Mouse (Mus musculus): ENCODE data around the gene Ddx39. TPM values are rescaled to one million over a fixed set of nuclear protein-coding genes. Genes with fewer than 3 reads are reported as not detected.
A peak's percentile ranks its signal among the peaks of the same experiment; 100 is the strongest.

Ddx39 gene
- polyA plus RNA-seq, 1 experiment from 2014 or later = 185 TPM

DNA sequence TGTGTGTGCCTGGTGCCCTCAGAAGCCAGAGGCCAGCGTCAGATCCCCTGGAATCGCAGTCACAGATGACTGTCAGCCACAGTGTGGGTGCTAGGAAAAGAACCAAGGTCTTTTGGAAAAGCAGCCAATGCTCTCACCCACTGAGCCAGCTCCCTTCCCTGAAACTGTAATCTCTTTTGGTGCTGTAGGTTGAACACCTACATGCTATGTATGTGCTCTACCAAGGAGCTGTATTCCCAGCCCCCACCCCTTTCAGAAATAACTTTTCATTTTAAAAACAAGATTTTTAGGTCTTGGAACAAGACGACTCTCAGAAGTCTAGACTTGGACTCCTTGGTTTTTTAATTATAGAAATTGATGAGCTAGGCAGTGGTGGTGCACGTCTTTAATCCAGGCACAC lies 11.6 kb upstream of the Ddx39 start:
- H3K4me3 ChIP-seq (replicated peaks) = no peak overlapping the region
- no peak overlapping the region for H3K4me2 ChIP-seq
- 0 out of 2 replicates have a peak, but pooled peaks cover 4% of the 10 kb centered on the region for H3K27me3 ChIP-seq
- H3K36me3 ChIP-seq (replicated peaks) = no peaks in the 10 kb centered on the region
- no peaks in the 10 kb centered on the region for H3K9me3 ChIP-seq
- H3K9ac ChIP-seq = no peak overlapping the region
- no peak for ATAC-seq (ENCODE audit: low FRiP score)
- 84% methylated on average over 4 of the region's 4 CpGs for WGBS
- H3K27ac ChIP-seq = no peak overlapping the region
- H3K4me1 ChIP-seq = peaks cover 7% of the 10 kb centered on the region

DNA sequence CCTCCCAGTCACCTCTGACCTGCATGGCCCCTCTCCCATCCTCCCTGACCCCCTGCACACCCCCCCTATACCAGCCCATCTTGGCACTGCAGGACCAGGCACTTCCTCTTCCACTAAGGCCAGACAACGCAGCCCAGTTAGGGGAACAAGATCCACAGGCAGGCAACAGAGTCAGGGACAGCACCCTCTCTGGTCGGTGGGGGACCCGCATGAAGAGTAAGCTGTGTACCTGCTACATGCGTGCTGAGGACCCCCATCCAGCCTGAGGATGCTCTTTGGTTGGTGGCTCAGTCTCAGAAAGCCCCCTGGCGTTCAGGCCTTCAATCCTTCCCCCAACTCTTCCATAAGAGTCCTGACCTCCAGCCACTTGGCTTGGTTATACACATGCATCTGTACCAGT lies 8.6 kb upstream of the Ddx39 start:
- WGBS = 64% methylated on average over 5 of the region's 5 CpGs
- Histone ChIP-seq H3K4me2 (no peak overlapping the region), H3K27ac (no peak overlapping the region), H3K9ac (no peak overlapping the region), H3K36me3 (replicated peaks) (no peaks in the 10 kb centered on the region), H3K4me3 (replicated peaks) (no peak overlapping the region), H3K9me3 (no peaks in the 10 kb centered on the region), H3K4me1 (no peaks in the 10 kb centered on the region), H3K27me3 (0 out of 2 replicates have a peak, but pooled peaks cover 4% of the 10 kb centered on the region)
- no peak for ATAC-seq (ENCODE audit: low FRiP score)

DNA sequence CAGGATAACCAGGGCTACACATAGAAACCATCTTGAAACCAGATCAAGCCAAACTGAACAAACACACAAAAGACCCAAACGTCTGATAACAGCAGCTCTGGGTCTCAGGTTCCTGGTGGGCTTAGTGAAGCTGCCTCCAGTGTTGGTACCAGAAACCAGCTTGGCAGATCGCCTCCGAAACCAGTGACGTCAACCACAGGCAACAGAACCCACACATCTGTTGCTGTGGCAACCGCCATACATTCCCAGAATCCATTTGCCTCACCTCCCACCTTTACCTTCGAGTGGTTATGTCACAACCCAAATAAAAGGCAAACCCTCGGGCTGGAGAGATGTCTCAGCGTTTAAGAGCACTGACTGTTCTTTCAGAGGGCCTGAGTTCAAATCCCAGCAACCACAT lies 7.4 kb upstream of the Ddx39 start:
- H3K27me3 ChIP-seq = peaks cover 4% of the 10 kb centered on the region; the same call in 1 of the 2 replicates
- H3K9ac ChIP-seq = no peak overlapping the region
- H3K4me1 ChIP-seq = no peaks in the 10 kb centered on the region
- H3K36me3 ChIP-seq (replicated peaks) = no peaks in the 10 kb centered on the region
- no peak for ATAC-seq (ENCODE audit: low FRiP score)
- no peak overlapping the region for H3K4me2 ChIP-seq
- H3K4me3 ChIP-seq (replicated peaks) = no peak overlapping the region
- H3K27ac ChIP-seq = no peak overlapping the region
- H3K9me3 ChIP-seq = no peaks in the 10 kb centered on the region
- 76% methylated on average over 8 of the region's 8 CpGs for WGBS

DNA sequence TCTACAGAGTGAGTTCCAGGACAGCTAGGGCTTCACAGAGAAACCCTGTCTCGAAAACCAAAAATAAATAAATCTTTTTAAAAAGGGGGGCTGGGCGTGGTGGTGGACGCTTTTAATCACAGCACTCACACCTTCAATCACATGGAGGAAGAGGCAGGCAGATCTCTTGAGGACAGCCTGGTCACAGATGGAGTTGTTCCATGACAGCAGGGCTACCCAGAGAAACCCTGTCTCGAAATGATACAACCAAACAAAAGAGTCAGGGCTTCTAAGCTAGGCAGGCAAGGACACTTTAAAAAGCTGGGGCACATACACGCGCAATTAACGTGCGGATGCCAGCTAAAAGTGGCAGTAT lies 324 bp upstream of the Ddx39 start:
- ATAC-seq (ENCODE audit: low FRiP score) = no peak
- Histone ChIP-seq H3K36me3 (replicated peaks) (peaks cover 6% of the 10 kb centered on the region), H3K9me3 (no peaks in the 10 kb centered on the region), H3K27ac (no peak overlapping the region), H3K9ac (no peak overlapping the region), H3K4me3 (replicated peaks) (peak overlapping the region; percentile 86), H3K27me3 (no peaks in the 10 kb centered on the region; the same call in 1 of the 2 replicates), H3K4me1 (peaks cover 24% of the 10 kb centered on the region), H3K4me2 (peak overlapping the region; percentile 74)
- 19% methylated on average over 8 of the region's 8 CpGs for WGBS

DNA sequence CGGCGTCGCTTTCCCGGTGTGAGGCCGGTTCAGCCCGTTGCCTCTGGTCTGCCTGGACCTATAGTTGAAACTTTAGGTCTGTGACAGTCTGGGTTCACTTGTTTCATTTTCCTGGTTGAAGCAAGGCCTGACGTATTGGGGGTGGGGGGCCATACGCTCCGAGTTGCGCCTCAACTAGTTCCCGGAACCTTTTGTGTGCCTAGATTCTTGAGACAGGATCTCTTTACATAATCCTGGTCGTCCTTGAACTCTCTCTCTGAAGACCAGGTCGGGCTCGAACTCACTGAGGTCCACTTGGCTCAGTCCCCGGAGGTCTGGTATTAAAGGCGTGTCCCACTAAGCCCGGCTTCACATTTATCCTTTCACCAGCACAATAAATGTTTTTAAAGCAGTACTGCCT lies 794 bp downstream of the Ddx39 start:
- Histone ChIP-seq H3K4me3 (replicated peaks) (peak overlapping the region; percentile 86), H3K4me2 (peak overlapping the region; percentile 74), H3K9me3 (no peaks in the 10 kb centered on the region), H3K36me3 (replicated peaks) (peaks cover 17% of the 10 kb centered on the region), H3K27ac (no peak overlapping the region), H3K9ac (peak overlapping the region; percentile 77), H3K27me3 (no peaks in the 10 kb centered on the region; the same call in 1 of the 2 replicates), H3K4me1 (peaks cover 24% of the 10 kb centered on the region)
- no peak; the same call in 1 of the 2 replicates for ATAC-seq (ENCODE audit: low FRiP score)
- 2% methylated on average over 17 of the region's 17 CpGs for whole genome bisulfite sequencing

DNA sequence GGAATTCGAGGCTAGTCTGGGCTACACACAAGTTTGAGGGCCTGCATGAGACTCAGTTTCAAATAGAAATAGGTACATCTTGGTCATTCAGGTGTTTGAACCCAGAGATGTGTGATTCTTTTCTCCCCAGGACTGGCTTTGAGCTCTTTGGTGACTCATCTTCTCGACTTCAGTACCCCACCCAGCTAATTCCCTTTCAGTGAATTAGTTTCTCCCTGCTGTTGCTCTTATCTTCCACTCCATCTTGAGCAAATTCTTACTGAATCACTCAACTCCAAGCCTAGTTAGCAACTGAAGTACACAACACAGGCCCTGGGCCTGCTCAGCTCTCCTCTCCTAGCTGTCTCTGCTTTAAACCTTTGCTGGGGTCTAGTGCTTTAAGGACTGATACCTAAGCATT lies 1.6 kb downstream of the Ddx39 start:
- H3K27ac ChIP-seq = no peak overlapping the region
- peak overlapping the region; percentile 86 for H3K4me3 ChIP-seq (replicated peaks)
- peak overlapping the region; percentile 74 for H3K4me2 ChIP-seq
- H3K9me3 ChIP-seq = no peaks in the 10 kb centered on the region
- peaks cover 24% of the 10 kb centered on the region for H3K4me1 ChIP-seq
- no peak for ATAC-seq (ENCODE audit: low FRiP score)
- 70% methylated on average over 2 of the region's 2 CpGs for WGBS
- peaks cover 25% of the 10 kb centered on the region for H3K36me3 ChIP-seq (replicated peaks)
- no peak overlapping the region for H3K9ac ChIP-seq
- no peaks in the 10 kb centered on the region; the same call in 1 of the 2 replicates for H3K27me3 ChIP-seq

DNA sequence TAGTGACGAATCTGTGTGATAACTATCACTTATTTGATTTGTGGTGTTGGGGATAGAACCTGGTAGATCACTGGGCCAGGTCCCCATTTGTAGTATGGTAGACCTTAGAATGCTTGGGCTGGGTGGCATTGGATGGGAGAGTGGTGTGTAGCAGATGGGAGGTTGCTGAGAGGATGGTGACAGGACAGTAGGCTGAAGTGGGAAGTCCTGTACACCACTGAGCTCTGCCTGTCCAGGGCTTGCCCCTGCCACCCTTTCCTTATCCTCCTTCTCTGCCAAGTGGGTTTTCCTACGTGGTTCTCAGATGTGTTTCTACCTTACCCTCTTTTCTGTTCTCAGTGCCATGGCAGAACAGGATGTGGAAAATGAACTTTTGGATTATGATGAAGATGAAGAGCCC lies 4.1 kb downstream of the Ddx39 start:
- Histone ChIP-seq H3K4me2 (no peak overlapping the region), H3K27me3 (no peaks in the 10 kb centered on the region), H3K4me1 (peaks cover 24% of the 10 kb centered on the region), H3K4me3 (replicated peaks) (no peak overlapping the region), H3K9me3 (no peaks in the 10 kb centered on the region), H3K27ac (no peak overlapping the region), H3K36me3 (replicated peaks) (peaks cover 50% of the 10 kb centered on the region), H3K9ac (no peak overlapping the region)
- WGBS = 81% methylated on average over 2 of the region's 2 CpGs
- no peak for ATAC-seq (ENCODE audit: low FRiP score)

DNA sequence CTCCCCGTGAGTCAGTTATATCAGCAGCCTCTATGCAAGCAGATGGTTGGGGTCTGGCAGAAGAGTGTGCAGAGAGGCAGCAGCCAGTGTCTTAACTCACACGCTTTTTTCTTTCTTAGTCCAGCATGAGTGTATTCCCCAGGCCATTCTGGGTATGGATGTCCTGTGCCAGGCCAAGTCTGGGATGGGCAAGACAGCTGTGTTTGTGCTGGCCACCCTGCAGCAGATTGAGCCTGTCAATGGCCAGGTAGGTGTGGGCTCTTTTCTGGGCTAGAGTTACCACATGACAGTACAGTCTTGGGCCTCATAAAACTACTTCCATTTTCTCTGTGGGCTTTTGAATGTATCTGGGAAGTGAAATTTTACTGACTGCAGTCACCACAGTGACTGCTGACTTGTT lies 4.7 kb downstream of the Ddx39 start:
- H3K27me3 ChIP-seq = no peaks in the 10 kb centered on the region
- peaks cover 56% of the 10 kb centered on the region for H3K36me3 ChIP-seq (replicated peaks)
- no peak overlapping the region for H3K27ac ChIP-seq
- H3K4me3 ChIP-seq (replicated peaks) = no peak overlapping the region
- peaks cover 24% of the 10 kb centered on the region for H3K4me1 ChIP-seq
- 93% methylated on average over 2 of the region's 2 CpGs for WGBS
- no peaks in the 10 kb centered on the region for H3K9me3 ChIP-seq
- ATAC-seq (ENCODE audit: low FRiP score) = no peak
- H3K9ac ChIP-seq = no peak overlapping the region
- no peak overlapping the region for H3K4me2 ChIP-seq

DNA sequence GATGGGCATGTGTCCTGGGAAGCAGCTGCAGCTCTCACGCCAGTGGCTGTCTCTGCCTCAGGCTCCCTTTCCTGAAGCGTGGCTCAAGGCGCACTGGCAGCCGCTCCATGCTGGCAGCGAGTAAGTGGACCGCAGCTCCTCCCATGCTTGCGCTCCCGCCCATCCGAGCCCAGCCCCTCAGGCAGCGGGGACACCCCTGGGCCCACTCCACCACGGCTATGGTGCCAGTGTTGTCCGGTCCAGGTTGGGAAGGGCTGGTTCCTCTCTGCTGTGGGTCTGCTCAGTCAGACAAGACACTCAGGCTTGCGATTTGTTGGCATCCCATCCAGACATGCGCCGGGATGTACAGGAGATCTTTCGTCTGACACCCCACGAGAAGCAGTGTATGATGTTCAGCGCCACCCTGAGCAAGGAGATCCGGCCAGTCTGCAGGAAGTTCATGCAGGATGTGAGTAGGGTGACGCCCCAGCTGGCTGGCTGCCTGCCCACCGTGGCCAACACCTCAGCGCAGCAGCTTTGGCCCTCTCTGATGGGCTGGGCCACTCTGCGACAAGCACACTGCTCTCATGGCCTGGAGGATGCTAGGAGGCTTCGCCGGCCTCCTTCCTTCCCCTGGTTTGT lies 6.5 kb downstream of the Ddx39 start:
- Histone ChIP-seq H3K4me1 (peaks cover 14% of the 10 kb centered on the region), H3K27me3 (no peaks in the 10 kb centered on the region), H3K4me2 (no peak overlapping the region), H3K9ac (no peak overlapping the region), H3K9me3 (no peaks in the 10 kb centered on the region), H3K36me3 (replicated peaks) (peaks cover 71% of the 10 kb centered on the region), H3K27ac (no peak overlapping the region), H3K4me3 (replicated peaks) (no peak overlapping the region)
- 93% methylated on average over 25 of the region's 25 CpGs for WGBS
- ATAC-seq (ENCODE audit: low FRiP score) = no peak

DNA sequence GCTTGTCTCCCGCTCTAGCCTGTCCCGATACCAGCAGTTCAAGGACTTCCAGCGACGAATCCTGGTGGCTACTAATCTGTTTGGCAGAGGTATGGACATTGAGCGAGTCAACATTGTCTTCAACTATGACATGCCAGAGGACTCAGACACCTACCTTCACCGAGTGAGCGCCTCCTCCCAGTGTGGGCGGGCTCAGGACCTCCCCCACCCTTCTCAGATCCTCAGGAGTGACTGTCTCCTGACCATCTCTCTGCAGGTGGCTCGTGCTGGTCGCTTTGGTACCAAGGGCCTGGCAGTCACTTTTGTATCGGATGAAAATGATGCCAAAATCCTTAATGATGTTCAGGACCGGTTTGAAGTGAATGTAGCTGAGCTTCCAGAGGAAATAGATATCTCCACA lies 7.7 kb downstream of the Ddx39 start:
- H3K36me3 ChIP-seq (replicated peaks) = peaks cover 71% of the 10 kb centered on the region
- ATAC-seq (ENCODE audit: low FRiP score) = no peak
- H3K4me3 ChIP-seq (replicated peaks) = no peak overlapping the region

DNA sequence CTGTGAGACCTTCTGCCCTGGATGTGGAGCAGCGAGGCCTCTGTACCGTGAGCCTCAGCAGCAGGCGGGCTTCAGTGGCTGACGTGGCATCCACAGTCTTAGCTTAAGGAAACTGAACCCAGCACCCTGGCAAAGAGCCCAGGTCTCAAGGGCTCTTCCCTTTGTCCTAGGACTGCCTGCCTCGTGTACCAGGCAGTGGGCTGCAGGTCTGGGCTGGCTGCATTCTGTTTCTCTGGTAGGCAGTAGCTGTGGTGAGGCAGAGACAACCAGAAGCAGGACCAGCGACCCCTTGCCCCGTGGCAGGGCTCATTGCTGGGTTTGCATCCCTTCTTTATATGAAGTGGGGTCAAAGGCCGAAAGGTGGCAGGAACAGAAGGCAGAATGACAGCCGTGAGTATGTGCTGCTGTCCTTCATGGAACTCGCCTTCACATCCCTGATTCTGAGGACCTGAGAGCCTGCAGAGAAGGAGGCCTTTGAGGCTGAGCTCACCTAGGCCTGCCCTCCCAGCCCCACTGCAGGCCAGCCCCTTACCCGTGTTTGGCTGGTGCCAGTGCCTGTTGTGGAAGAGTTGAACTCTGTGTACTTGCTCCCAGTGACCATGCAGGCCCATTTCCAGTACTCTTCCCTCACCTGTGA lies 8.6 kb downstream of the Ddx39 start:
- Histone ChIP-seq H3K9ac (no peak overlapping the region), H3K36me3 (replicated peaks) (peaks cover 71% of the 10 kb centered on the region), H3K4me1 (0 out of 2 replicates have a peak, but pooled peaks cover under 1% of the 10 kb centered on the region), H3K27ac (no peak overlapping the region), H3K27me3 (no peaks in the 10 kb centered on the region), H3K4me3 (replicated peaks) (no peak overlapping the region), H3K4me2 (no peak overlapping the region), H3K9me3 (no peaks in the 10 kb centered on the region)
- ATAC-seq (ENCODE audit: low FRiP score) = no peak
- WGBS = 84% methylated on average over 11 of the region's 11 CpGs

More for the DNA sequence above, 7.7 kb downstream of the Ddx39 start:
- Histone ChIP-seq H3K9me3 (no peaks in the 10 kb centered on the region), H3K4me2 (no peak overlapping the region), H3K4me1 (0 out of 2 replicates have a peak, but pooled peaks cover 4% of the 10 kb centered on the region), H3K27ac (no peak overlapping the region), H3K27me3 (no peaks in the 10 kb centered on the region), H3K9ac (no peak overlapping the region)
- WGBS = 88% methylated on average over 12 of the region's 12 CpGs

DNA sequence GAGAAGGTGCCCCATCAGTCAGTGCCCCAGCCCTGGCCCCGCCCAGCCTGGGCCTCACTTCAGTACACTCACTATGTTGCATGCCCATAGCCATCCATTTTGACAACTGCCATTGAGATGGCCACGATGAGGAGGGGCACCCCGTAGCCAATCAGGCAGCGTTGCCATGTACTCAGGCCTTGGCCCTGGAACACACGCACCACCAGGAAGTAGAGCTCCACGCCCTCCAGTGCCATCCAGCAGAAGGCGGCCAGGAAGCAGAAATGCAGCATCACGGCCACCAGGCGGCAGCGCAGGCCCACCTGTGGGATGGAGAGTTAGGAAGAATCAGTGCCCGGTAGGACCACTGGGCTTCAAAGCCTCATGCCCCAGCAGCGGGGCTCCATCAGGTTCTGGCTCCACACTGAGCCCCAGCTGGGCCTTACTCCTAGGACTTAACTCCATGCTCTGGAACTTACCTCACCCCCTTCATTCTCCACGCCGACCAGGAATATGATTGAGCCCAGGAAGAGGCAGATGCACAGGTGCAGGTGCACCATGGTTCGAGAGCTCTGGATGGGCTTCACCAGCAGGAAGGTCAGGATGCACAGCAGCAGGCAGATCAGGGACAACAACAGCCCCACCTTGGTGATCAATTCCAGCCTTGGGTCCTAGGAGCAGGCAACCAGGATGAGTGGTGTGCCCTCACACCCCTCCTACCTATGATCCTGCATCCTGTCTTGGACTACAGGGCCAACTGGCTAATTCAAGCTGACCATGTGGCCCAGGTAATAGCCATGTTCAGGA lies 9.9 kb downstream of the Ddx39 start:
- Histone ChIP-seq H3K27me3 (no peaks in the 10 kb centered on the region), H3K4me2 (no peak overlapping the region), H3K9ac (no peak overlapping the region), H3K9me3 (no peaks in the 10 kb centered on the region), H3K27ac (no peak overlapping the region), H3K4me1 (no peaks in the 10 kb centered on the region), H3K36me3 (replicated peaks) (peaks cover 63% of the 10 kb centered on the region), H3K4me3 (replicated peaks) (no peak overlapping the region)
- WGBS = 48% methylated on average over 15 of the region's 15 CpGs
- ATAC-seq (ENCODE audit: low FRiP score) = peak; percentile 54; the same call in 1 of the 2 replicates

Measured in forebrain, embryonic 12.5 days (tissue).